Mouse (Mus musculus) spleen, adult 2 months (tissue): ENCODE results near the gene Plpp3. TPM values are rescaled to one million over a fixed set of nuclear protein-coding genes. Genes with fewer than 3 reads are reported as not detected.

Experiments used
- DNase-seq, 2 experiments: peaks; one replicate each; pipeline versions ENCODE4 v3.0.0 to v3.0.0-alpha.2; 2012 to 2021; ENCODE audit warnings: low spot score in 2 of 2, low read depth in 1 of 2
- H3K27ac ChIP-seq: fragments of 200-500 bp; 2 replicates; pipeline ENCODE4 v1.5.1; 2012; ENCODE audit warnings: low read length, inconsistent platforms; ENCODE audit not compliant: insufficient read depth
- H3K27me3 ChIP-seq: fragments of 200-500 bp; 2 replicates; pipeline ENCODE4 v1.6.1; 2012; ENCODE audit warnings: mild to moderate bottlenecking, moderate library complexity, low read length, inconsistent platforms; ENCODE audit not compliant: control insufficient read depth, insufficient read depth
- H3K36me3 ChIP-seq: fragments of 200-500 bp; 2 replicates; pipeline ENCODE4 v1.6.1; 2012; ENCODE audit warnings: mild to moderate bottlenecking, low read length, inconsistent platforms; ENCODE audit not compliant: control insufficient read depth, insufficient read depth
- H3K4me1 ChIP-seq: fragments of 200-500 bp; 2 replicates; pipeline ENCODE4 v1.6.1; 2011; ENCODE audit warnings: inconsistent platforms; ENCODE audit not compliant: control insufficient read depth, insufficient read depth, insufficient read length
- H3K4me3 ChIP-seq: fragments of 200-500 bp; 2 replicates; pipeline ENCODE4 v1.5.1; 2011; ENCODE audit warnings: mild to moderate bottlenecking, inconsistent platforms; ENCODE audit not compliant: insufficient read depth, insufficient read length; ENCODE audit errors: extremely low read depth
- CTCF ChIP-seq: fragments of 200-500 bp; IDR thresholded peaks from 2 replicates; pipeline ENCODE4 v1.5.1; 2011; ENCODE audit warnings: mild to moderate bottlenecking, inconsistent platforms; ENCODE audit not compliant: insufficient read depth, insufficient read length, insufficient replicate concordance; ENCODE audit errors: extremely low read depth
- POLR2A ChIP-seq: fragments of 200-500 bp; IDR thresholded peaks from 2 replicates; pipeline ENCODE4 v1.6.1; 2011; ENCODE audit warnings: low read depth, low read length, inconsistent platforms
- WGBS: fragments of 180-500 bp; shearing (Covaris S2); methylation state at CpG from one replicate; pipeline ENCODE4 v1.1.7; 2018; 5-methylcytosine and 5-hydroxymethylcytosine counted together
- polyA plus RNA-seq: library from polyadenylated mRNA; depleted of rRNA; stranded (reverse); fragments of >200 nt; gene quantifications from 2 replicates; pipeline ENCODE4 v1.2.3, GENCODE M21; 2012

Plpp3 gene
- polyA plus RNA-seq, 1 experiment: 24.8 TPM

DNA sequence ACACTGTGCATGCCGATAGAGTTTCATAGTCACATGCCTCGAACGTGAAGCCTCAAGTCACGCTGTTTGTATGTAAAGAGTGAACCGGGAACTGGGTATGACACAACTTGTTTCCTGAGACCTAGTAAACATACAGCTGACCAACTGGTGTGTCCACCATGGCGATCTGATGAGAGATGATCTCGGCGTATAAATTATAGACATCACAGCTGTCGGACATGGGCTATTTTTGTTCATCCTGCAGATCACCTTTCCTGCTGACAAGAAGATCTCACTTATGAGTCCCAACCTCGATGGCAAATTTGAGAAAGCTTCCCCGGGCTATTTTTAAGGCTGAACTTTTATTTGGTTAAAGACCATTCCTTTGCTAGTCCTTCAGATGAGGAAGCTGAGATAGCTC is 45.4 kb upstream of the Plpp3 start:
- no peaks in the 10 kb centered on the region for H3K36me3 ChIP-seq
- TF ChIP-seq CTCF: no peak
- no peak for TF ChIP-seq POLR2A
- H3K27me3 ChIP-seq: peaks cover 10% of the 10 kb centered on the region
- no peak overlapping the region for H3K4me3 ChIP-seq
- no peak for DNase-seq
- 88% methylated on average over 11 of the region's 11 CpGs for WGBS
- H3K4me1 ChIP-seq: no peaks in the 10 kb centered on the region
- H3K27ac ChIP-seq: no peak overlapping the region

DNA sequence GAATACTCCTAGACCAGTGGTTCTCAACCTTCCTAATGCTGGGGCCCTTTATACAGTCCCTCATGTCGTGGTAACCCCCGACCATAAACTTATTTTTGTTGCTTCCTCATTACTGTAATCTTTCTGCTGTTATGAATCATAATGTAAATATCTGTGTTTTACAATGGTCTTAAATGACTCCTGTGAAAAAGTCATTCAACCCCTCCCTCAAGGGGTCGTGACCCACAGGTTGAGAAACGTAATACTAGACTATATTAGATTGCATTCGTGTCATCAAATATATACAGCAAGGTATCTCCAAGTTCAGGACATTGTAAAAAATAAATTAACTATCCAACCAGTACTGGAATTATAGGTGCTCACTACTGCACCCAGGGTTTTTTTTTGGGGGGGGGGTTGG is 44.1 kb upstream of the Plpp3 start:
- peaks cover 10% of the 10 kb centered on the region for H3K27me3 ChIP-seq
- TF ChIP-seq POLR2A (no peak), CTCF (no peak)
- no peak overlapping the region for H3K27ac ChIP-seq
- DNase-seq: no peak
- H3K4me3 ChIP-seq: no peak overlapping the region
- H3K4me1 ChIP-seq: no peaks in the 10 kb centered on the region
- 71% methylated on average over 5 of the region's 5 CpGs for WGBS
- no peaks in the 10 kb centered on the region for H3K36me3 ChIP-seq

DNA sequence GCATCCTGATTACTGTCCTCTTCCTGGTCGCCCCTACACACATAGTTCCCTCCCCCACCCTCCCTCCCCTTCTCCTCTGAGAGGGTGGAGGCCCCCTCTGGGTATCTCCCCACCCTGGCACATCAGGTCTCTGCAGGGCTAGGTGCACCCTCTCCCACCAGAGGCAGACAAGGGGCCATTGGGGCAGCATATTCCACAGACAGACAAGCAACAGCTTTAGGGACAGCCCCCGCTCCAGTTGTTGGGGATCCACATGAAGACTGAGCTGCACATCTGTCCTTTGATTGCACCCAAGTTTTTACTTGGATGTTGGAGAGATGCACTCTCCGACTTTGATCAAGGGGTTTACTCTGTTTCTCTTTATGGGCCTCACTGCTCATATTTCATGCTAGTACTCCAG is 43.7 kb upstream of the Plpp3 start:
- 89% methylated on average over 3 of the region's 3 CpGs for WGBS
- H3K27me3 ChIP-seq: peaks cover 10% of the 10 kb centered on the region
- H3K27ac ChIP-seq: no peak overlapping the region
- H3K4me1 ChIP-seq: no peaks in the 10 kb centered on the region
- no peak overlapping the region for H3K4me3 ChIP-seq
- TF ChIP-seq CTCF: no peak
- no peak for TF ChIP-seq POLR2A
- no peak for DNase-seq
- no peaks in the 10 kb centered on the region for H3K36me3 ChIP-seq

DNA sequence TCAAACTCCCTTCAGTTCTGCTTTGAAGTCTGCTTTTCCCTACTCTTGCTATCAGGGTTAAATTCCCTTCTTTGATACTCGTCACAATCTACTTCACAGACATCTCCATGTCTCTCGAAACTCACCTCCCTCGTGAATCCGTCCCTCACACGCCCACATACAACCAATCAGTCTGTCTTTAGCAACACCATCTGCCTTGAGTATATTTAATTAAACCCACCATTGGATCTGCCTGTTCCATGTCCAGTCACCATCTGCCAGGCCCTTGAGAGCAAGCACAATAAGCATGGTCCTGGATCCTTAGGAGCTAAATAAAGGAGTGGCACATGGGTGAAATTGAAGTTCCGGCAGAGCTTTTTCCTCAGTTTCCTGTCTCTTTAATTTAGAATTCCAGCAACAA is 36.1 kb upstream of the Plpp3 start:
- WGBS: 86% methylated on average over 6 of the region's 6 CpGs
- no peak for TF ChIP-seq CTCF
- TF ChIP-seq POLR2A: no peak
- Histone ChIP-seq H3K4me1 (no peaks in the 10 kb centered on the region), H3K36me3 (no peaks in the 10 kb centered on the region), H3K27me3 (no peaks in the 10 kb centered on the region), H3K27ac (no peak overlapping the region), H3K4me3 (no peak overlapping the region)
- no peak for DNase-seq

DNA sequence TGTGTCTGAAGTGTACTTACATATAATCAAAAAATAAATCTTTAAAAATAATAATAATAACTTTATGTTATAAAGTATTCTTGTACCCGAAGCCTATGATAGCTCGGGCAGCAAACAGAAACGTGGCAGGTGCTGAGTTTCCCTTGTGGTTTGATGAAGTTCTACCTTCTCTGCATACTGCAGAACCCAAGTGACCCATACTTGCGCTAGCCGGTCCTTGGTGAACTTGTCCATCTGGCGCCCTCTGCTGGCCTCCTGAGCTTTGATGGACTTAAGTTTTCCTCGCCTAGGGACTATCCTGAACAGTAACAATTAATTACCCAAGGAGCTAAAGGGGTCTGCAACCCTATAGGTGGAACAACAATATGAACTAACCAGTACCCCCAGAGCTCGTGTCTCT is 34.7 kb upstream of the Plpp3 start:
- H3K36me3 ChIP-seq: no peaks in the 10 kb centered on the region
- H3K4me1 ChIP-seq: no peaks in the 10 kb centered on the region
- DNase-seq: peak in 1 of 2 experiments; percentile 19
- no peak overlapping the region for H3K4me3 ChIP-seq
- H3K27ac ChIP-seq: no peak overlapping the region
- 39% methylated on average over 8 of the region's 8 CpGs for WGBS
- no peaks in the 10 kb centered on the region for H3K27me3 ChIP-seq
- no peak for TF ChIP-seq CTCF
- no peak for TF ChIP-seq POLR2A

DNA sequence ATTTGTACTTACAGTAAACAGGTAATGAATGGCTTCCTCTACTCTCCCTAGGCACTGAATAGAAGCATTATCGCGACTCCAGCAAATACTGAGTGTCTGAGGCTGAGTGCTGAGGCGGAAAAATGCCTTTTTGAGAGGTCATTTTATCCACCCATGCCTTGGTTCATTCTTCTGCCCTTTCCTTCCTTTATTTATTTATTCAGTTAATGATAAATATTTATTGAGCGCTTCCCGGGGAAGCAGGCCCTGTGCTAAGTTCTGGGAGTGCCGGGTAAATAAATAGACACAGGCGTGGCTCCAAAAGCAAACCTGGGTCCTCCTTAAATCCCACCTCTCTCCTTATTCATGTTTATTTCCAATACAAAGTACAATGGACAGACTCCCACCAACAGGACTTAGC is 27.9 kb upstream of the Plpp3 start:
- no peak for DNase-seq
- no peaks in the 10 kb centered on the region for H3K36me3 ChIP-seq
- TF ChIP-seq CTCF (no peak), POLR2A (no peak)
- H3K27ac ChIP-seq: no peak overlapping the region
- no peaks in the 10 kb centered on the region for H3K27me3 ChIP-seq
- H3K4me3 ChIP-seq: no peak overlapping the region
- WGBS: 78% methylated on average over 7 of the region's 7 CpGs
- H3K4me1 ChIP-seq: no peaks in the 10 kb centered on the region

DNA sequence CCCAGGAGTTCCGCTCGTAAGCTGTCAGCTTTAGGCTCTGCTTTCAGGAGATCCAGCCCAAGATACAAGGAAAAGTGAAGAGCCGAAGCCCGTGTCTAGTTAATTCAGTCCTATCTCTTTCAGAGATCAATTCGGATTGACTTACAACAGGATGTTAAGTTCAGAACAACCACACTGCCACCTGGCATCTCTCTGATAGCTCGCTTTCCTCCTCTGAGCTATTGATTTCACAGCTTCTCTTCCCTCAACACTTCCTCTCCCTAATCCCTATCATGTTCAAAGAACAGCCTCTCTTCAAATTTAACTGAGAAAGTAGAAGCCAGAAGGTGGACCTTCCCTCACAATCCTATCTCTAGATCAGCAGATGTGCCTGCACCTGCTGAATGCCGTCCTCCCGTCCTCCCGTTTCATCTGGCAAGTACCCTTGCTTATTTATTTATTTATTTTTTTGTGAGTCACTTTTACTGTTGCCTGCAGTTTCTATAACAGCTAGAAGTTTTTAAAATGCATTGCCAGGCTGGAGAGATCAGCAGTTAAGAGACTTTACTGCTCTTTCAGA is 25.3 kb upstream of the Plpp3 start:
- Histone ChIP-seq H3K4me3 (no peak overlapping the region), H3K4me1 (no peaks in the 10 kb centered on the region), H3K27me3 (no peaks in the 10 kb centered on the region), H3K36me3 (no peaks in the 10 kb centered on the region), H3K27ac (no peak overlapping the region)
- no peak for DNase-seq
- WGBS: 68% methylated on average over 9 of the region's 9 CpGs
- TF ChIP-seq POLR2A (no peak), CTCF (no peak)
